Mouse (Mus musculus): ENCODE measurements around the gene Msi2. TPM values are rescaled to one million over a fixed set of nuclear protein-coding genes. Genes with fewer than 3 reads are reported as not detected.

Gene Msi2
- total RNA-seq, 2 experiments from 2014 or later, result 75.5 to 87.5 TPM

- intact Hi-C loops (cut with DNase I), result loop anchor here (10.0 kb wide), 1 partner anchor 105 kb away; the partner anchor contains the start of gene Ccdc182
- no peak for DNase-seq (ENCODE audit: extremely low spot score in 1 of 2, low spot score in 2 of 2)
Observed at GRCm38 (mm10) chr11:88399431-88399830, 318.9 kb downstream of the Msi2 start.

GRCm38 (mm10) chr11:88399028-88399427 lies 319.3 kb downstream of the Msi2 start:
- no peak for DNase-seq (ENCODE audit: extremely low spot score in 1 of 2, low spot score in 2 of 2)
- intact Hi-C loops (cut with DNase I), result loop anchor here (10.0 kb wide), 1 partner anchor 104 kb away; the partner anchor contains the start of gene Ccdc182

- intact Hi-C loops (cut with DNase I), result loop anchor here (10.0 kb wide), 1 partner anchor 101 kb away; the partner anchor contains the start of gene Ccdc182
- no peak for DNase-seq (ENCODE audit: extremely low spot score in 1 of 2, low spot score in 2 of 2)
Observed at GRCm38 (mm10) chr11:88395076-88395990, 323.0 kb downstream of the Msi2 start.

GRCm38 (mm10) chr11:88394341-88395075 lies 323.8 kb downstream of the Msi2 start:
- intact Hi-C loops (cut with DNase I), result loop anchor here (10.0 kb wide), 1 partner anchor 100 kb away; the partner anchor contains the start of gene Ccdc182
- DNase-seq (ENCODE audit: extremely low spot score in 1 of 2, low spot score in 2 of 2), result no peak

- peak in 1 of 2 experiments; percentile 57 for DNase-seq (ENCODE audit: extremely low spot score in 1 of 2, low spot score in 2 of 2)
- intact Hi-C loops (cut with DNase I), result loop anchor here (10.0 kb wide), 1 partner anchor 98 kb away; the partner anchor contains the start of gene Ccdc182
Observed at GRCm38 (mm10) chr11:88392715-88393114, 325.6 kb downstream of the Msi2 start.

- DNase-seq (ENCODE audit: extremely low spot score in 1 of 2, low spot score in 2 of 2), result no peak
- intact Hi-C loops (cut with DNase I), result loop anchor here (10.0 kb wide), 1 partner anchor 96 kb away; the partner anchor contains the start of gene Ccdc182
Observed at GRCm38 (mm10) chr11:88391181-88391814, 327.0 kb downstream of the Msi2 start.

GRCm38 (mm10) chr11:88389530-88389929 lies 328.8 kb downstream of the Msi2 start:
- DNase-seq (ENCODE audit: extremely low spot score in 1 of 2, low spot score in 2 of 2), result no peak
- intact Hi-C loops (cut with DNase I), result no loop called here

GRCm38 (mm10) chr11:88386916-88387315 lies 331.4 kb downstream of the Msi2 start:
- DNase-seq (ENCODE audit: extremely low spot score in 1 of 2, low spot score in 2 of 2), result no peak
- intact Hi-C loops (cut with DNase I), result no loop called here

- DNase-seq (ENCODE audit: extremely low spot score in 1 of 2, low spot score in 2 of 2), result no peak
Observed at GRCm38 (mm10) chr11:88382449-88382848, 335.9 kb downstream of the Msi2 start.

GRCm38 (mm10) chr11:88381145-88381909 lies 337.0 kb downstream of the Msi2 start:
- intact Hi-C loops (cut with DNase I), result no loop called here
- DNase-seq (ENCODE audit: extremely low spot score in 1 of 2, low spot score in 2 of 2), result no peak

More at GRCm38 (mm10) chr11:88382449-88382848, 335.9 kb downstream of the Msi2 start:
- intact Hi-C loops (cut with DNase I), result no loop called here

- no peak for DNase-seq (ENCODE audit: extremely low spot score in 1 of 2, low spot score in 2 of 2)
- intact Hi-C loops (cut with DNase I), result no loop called here
Observed at GRCm38 (mm10) chr11:88379635-88380034, 338.7 kb downstream of the Msi2 start.

GRCm38 (mm10) chr11:88378686-88379339 lies 339.5 kb downstream of the Msi2 start:
- intact Hi-C loops (cut with DNase I), result no loop called here
- no peak for DNase-seq (ENCODE audit: extremely low spot score in 1 of 2, low spot score in 2 of 2)

GRCm38 (mm10) chr11:88372589-88372988 lies 345.7 kb downstream of the Msi2 start:
- intact Hi-C loops (cut with DNase I), result no loop called here
- DNase-seq (ENCODE audit: extremely low spot score in 1 of 2, low spot score in 2 of 2), result peak in 1 of 2 experiments; percentile 14

GRCm38 (mm10) chr11:88369898-88370297 lies 348.4 kb downstream of the Msi2 start:
- no peak for DNase-seq (ENCODE audit: extremely low spot score in 1 of 2, low spot score in 2 of 2)
- intact Hi-C loops (cut with DNase I), result no loop called here

GRCm38 (mm10) chr11:88367501-88367900 lies 350.8 kb downstream of the Msi2 start:
- DNase-seq (ENCODE audit: extremely low spot score in 1 of 2, low spot score in 2 of 2), result no peak
- intact Hi-C loops (cut with DNase I), result no loop called here

GRCm38 (mm10) chr11:88365914-88366540 lies 352.3 kb downstream of the Msi2 start:
- DNase-seq (ENCODE audit: extremely low spot score in 1 of 2, low spot score in 2 of 2), result no peak
- intact Hi-C loops (cut with DNase I), result no loop called here

- intact Hi-C loops (cut with DNase I), result no loop called here
- no peak for DNase-seq (ENCODE audit: extremely low spot score in 1 of 2, low spot score in 2 of 2)
Observed at GRCm38 (mm10) chr11:88364231-88364630, 354.1 kb downstream of the Msi2 start.
